Mouse (Mus musculus): ENCODE measurements around the gene Cog3.

The Cog3 gene

GRCm38 (mm10) chr14:75697928-75698327 lies 56.4 kb downstream of the Cog3 start:
- DNase-seq (ENCODE audit: low read depth, low spot score): no peak

DNA sequence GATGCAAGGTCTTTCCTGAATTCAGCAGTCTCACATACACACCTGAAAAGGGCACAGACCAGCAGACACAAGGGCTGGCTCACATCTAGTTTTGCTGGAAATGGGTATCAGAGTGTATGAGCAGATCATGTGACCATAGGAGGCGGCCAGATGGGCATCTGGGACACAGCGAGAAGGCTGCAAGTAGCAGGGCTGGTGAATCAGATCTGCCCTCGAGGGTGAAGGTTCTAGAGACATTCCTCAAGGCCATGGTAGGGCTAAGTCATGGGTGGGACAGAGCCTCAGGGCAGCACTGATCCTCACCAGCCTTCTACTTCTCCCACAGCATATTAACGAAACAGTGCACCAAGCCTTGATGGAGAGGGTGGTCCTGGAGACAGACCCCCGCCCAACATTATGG lies 58.2 kb downstream of the Cog3 start:
- no peak for DNase-seq (ENCODE audit: low read depth, low spot score)

GRCm38 (mm10) chr14:75690428-75690827 lies 63.9 kb downstream of the Cog3 start:
- DNase-seq (ENCODE audit: low read depth, low spot score): no peak

GRCm38 (mm10) chr14:75676316-75676715 lies 78.0 kb downstream of the Cog3 start:
- no peak for DNase-seq (ENCODE audit: low read depth, low spot score)

DNA sequence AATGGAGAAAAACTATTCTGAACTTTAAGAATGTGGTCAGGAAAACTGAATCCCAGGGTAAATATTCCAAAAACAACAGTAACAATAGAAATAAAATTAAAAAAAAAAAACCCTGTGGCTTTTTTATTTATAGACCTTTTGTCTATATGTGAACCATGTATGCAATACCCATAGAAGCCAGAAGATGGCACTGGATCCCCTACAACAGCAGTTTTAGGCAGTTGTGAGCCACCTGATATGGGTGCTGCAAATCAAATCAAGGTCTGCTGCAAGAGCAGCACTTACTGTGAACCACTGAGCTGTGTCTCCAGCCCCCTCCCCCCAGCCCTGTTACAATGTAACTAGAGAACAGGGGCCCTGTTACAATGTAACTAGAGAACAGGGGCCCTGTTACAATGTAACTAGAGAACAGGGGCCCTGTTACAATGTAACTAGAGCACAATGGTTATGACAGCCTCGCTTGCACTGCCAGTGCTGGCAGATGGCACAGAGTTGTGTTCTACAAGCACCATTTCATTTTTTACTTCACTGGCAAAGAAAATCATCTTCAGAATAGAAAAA lies 85.2 kb downstream of the Cog3 start:
- no peak for DNase-seq (ENCODE audit: low read depth, low spot score)

DNA sequence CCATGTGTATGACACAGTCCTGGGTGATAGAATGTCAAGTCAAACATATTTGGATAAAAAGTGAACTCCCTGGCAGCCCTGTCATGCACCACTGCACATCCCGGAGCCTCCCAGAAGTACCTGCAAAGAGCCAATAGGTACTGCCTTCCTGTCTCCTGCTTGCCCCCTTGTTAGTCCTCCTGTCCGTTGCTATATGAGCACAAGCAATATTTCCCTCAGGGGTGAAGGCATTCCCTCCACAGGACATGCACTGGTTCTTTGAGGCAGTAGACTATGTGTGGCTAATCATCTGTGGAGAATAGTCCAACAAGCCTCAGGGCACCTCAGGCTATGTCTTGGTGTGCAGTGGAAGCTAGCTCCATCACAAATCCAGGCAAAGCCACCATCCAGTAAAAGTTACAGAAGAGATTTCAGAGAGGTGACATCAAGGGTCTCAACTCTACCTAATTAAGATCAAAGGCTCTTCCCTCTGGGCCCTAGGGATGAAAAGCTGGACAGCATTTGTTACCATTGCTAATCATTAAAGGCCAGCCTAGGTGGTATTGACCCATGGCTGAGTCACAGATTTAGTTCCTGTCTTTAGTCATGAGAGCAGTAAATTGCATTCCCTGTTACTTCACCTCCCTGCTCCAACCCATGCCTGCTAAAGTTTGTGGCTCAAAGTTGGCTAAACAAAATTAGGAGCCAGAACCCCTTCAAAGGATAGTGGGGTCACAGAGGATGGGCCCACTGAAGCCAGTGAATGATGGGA lies 88.7 kb downstream of the Cog3 start:
- no peak for DNase-seq (ENCODE audit: low read depth, low spot score)

DNA sequence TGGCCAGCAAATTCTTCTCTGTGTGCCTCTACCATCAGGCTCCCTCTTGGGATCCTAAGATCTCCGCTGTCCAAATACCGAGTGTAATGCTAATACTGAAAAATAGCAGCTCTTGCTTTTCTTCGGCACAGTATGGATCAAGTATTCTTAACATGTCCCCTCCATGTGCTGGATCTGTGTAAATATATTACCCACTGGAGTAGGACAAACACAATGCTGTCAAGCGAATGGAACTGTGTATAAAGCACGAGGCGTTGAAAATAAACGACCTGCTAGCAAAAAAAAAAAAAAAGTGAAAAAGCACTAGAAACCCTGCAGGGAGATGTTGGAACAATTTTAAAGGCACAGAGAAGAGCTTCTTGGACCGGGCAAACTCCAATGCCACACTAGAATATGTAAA lies 92.8 kb downstream of the Cog3 start:
- no peak for DNase-seq (ENCODE audit: low read depth, low spot score)

GRCm38 (mm10) chr14:75660936-75661335 lies 93.4 kb downstream of the Cog3 start:
- no peak for DNase-seq (ENCODE audit: low read depth, low spot score)

All from mesoderm, embryonic 11.5 days (tissue).